Mouse (Mus musculus) intestine, postnatal 0 days (tissue): ENCODE results near the gene Itga3. TPM values are rescaled to one million over a fixed set of nuclear protein-coding genes. Genes with fewer than 3 reads are reported as not detected.

ENCODE experiments used
- ATAC-seq: fragments of 200-750 bp; cut with Nextera tagmentation; 2 replicates; pipeline ENCODE4 v1.8.0; 2017; ENCODE audit warnings: mild to moderate bottlenecking, moderate TSS enrichment, moderate library complexity
- H3K27ac ChIP-seq: fragments of 300-500 bp; sonication (generic); 2 replicates; pipeline ENCODE4 v1.5.1; 2014; ENCODE audit warnings: mild to moderate bottlenecking, low read depth, low read length, moderate library complexity
- H3K27me3 ChIP-seq: fragments of 300-500 bp; sonication (generic); replicated peaks from 2 replicates; pipeline ENCODE4 v1.6.1; 2014; ENCODE audit warnings: low read length, mixed read lengths; ENCODE audit not compliant: control insufficient read depth, insufficient read depth
- H3K36me3 ChIP-seq: fragments of 300-500 bp; sonication (generic); 2 replicates; pipeline ENCODE4 v1.6.1; 2014; ENCODE audit warnings: mild to moderate bottlenecking, moderate library complexity; ENCODE audit not compliant: control insufficient read depth, insufficient read depth
- H3K4me1 ChIP-seq: fragments of 300-500 bp; sonication (generic); replicated peaks from 2 replicates; pipeline ENCODE4 v1.6.1; 2014; ENCODE audit warnings: antibody characterized with exemption, low read length, mixed read lengths; ENCODE audit not compliant: control insufficient read depth, insufficient read depth
- H3K4me2 ChIP-seq: fragments of 300-500 bp; sonication (generic); replicated peaks from 2 replicates; pipeline ENCODE4 v1.6.1; 2014; ENCODE audit warnings: low read depth, mild to moderate bottlenecking, moderate library complexity
- H3K4me3 ChIP-seq: fragments of 300-500 bp; sonication (generic); 2 replicates; pipeline ENCODE4 v1.5.1; 2014; ENCODE audit warnings: low read depth, low read length
- H3K9ac ChIP-seq: fragments of 300-500 bp; sonication (generic); 2 replicates; pipeline ENCODE4 v1.6.1; 2014; ENCODE audit warnings: mild to moderate bottlenecking, low read depth, low read length
- H3K9me3 ChIP-seq: fragments of 300-500 bp; sonication (generic); 2 replicates; pipeline ENCODE4 v1.6.1; 2016; ENCODE audit warnings: mixed run types; ENCODE audit not compliant: control insufficient read depth
- CTCF ChIP-seq: sonication (generic); IDR thresholded peaks from 2 replicates; pipeline ENCODE4 v1.5.1; 2016; ENCODE audit warnings: low read depth, mild to moderate bottlenecking, control low read depth, antibody characterized with exemption, moderate library complexity
- WGBS: fragments of 180-500 bp; shearing (Covaris S2); extraction: QIAGEN DNeasy Blood & Tissue Kit; methylation state at CpG from one replicate; pipeline ENCODE4 v1.1.7; 2014; 5-methylcytosine and 5-hydroxymethylcytosine counted together
- polyA plus RNA-seq: library from polyadenylated mRNA; unstranded; fragments of >200 nt; fragmentation: Nextera tagmentation; extraction: Ambion mirVana; gene quantifications from 2 replicates; pipeline ENCODE4 v1.2.1, GENCODE M21; 2015

Gene Itga3
- polyA plus RNA-seq, 1 experiment from 2014 or later = 51.3 TPM

GRCm38 (mm10) chr11:95033617-95034016, 43.0 kb downstream of the Itga3 start:
- Histone ChIP-seq H3K36me3 (peaks cover 53% of the 10 kb centered on the region), H3K4me2 (0 out of 2 replicates have a peak overlapping the region, but pooled peaks have one; percentile 1), H3K9ac (no peak overlapping the region), H3K4me3 (no peak overlapping the region), H3K27ac (no peak overlapping the region), H3K27me3 (no peaks in the 10 kb centered on the region), H3K4me1 (no peaks in the 10 kb centered on the region), H3K9me3 (no peaks in the 10 kb centered on the region)
- no peak for TF ChIP-seq CTCF
- WGBS = 37% methylated on average over 14 of the region's 14 CpGs
- ATAC-seq = no peak

- no peak overlapping the region for H3K27ac ChIP-seq
- peaks cover 59% of the 10 kb centered on the region for H3K36me3 ChIP-seq
- no peak overlapping the region for H3K9ac ChIP-seq
- H3K4me2 ChIP-seq = no peak overlapping the region
- no peak for TF ChIP-seq CTCF
- peak; percentile 19; the same call in 1 of the 2 replicates for ATAC-seq
- 22% methylated on average over 6 of the region's 6 CpGs for WGBS
- H3K4me3 ChIP-seq = no peak overlapping the region
- H3K9me3 ChIP-seq = no peaks in the 10 kb centered on the region
- H3K27me3 ChIP-seq = no peaks in the 10 kb centered on the region
- no peaks in the 10 kb centered on the region for H3K4me1 ChIP-seq
These were observed 43.7 kb downstream of the Itga3 start for GRCm38 (mm10) chr11:95032945-95033344.

- H3K27ac ChIP-seq = no peak overlapping the region
- no peaks in the 10 kb centered on the region for H3K4me1 ChIP-seq
- peaks cover 58% of the 10 kb centered on the region for H3K36me3 ChIP-seq
- H3K27me3 ChIP-seq = no peaks in the 10 kb centered on the region
- no peaks in the 10 kb centered on the region for H3K9me3 ChIP-seq
- H3K9ac ChIP-seq = no peak overlapping the region
- ATAC-seq = no peak
- no peak overlapping the region for H3K4me2 ChIP-seq
- WGBS = 60% methylated on average over 13 of the region's 13 CpGs
- no peak for TF ChIP-seq CTCF
- no peak overlapping the region for H3K4me3 ChIP-seq
These were observed 48.6 kb downstream of the Itga3 start for GRCm38 (mm10) chr11:95027850-95028470.

GRCm38 (mm10) chr11:95026849-95027248, 49.8 kb downstream of the Itga3 start:
- no peak overlapping the region for H3K4me3 ChIP-seq
- no peak overlapping the region for H3K4me2 ChIP-seq
- TF ChIP-seq CTCF = no peak
- peaks cover 64% of the 10 kb centered on the region for H3K36me3 ChIP-seq
- ATAC-seq = no peak
- no peaks in the 10 kb centered on the region for H3K9me3 ChIP-seq
- no peaks in the 10 kb centered on the region for H3K4me1 ChIP-seq
- H3K9ac ChIP-seq = no peak overlapping the region
- no peaks in the 10 kb centered on the region for H3K27me3 ChIP-seq
- H3K27ac ChIP-seq = no peak overlapping the region
- 85% methylated on average over 6 of the region's 6 CpGs for WGBS

GRCm38 (mm10) chr11:95026090-95026542, 50.5 kb downstream of the Itga3 start:
- H3K27ac ChIP-seq = no peak overlapping the region
- WGBS = 67% methylated on average over 6 of the region's 6 CpGs
- H3K9me3 ChIP-seq = no peaks in the 10 kb centered on the region
- TF ChIP-seq CTCF = no peak
- H3K36me3 ChIP-seq = peaks cover 56% of the 10 kb centered on the region
- no peaks in the 10 kb centered on the region for H3K4me1 ChIP-seq
- no peak overlapping the region for H3K4me3 ChIP-seq
- no peak for ATAC-seq
- no peaks in the 10 kb centered on the region for H3K27me3 ChIP-seq
- H3K4me2 ChIP-seq = no peak overlapping the region
- no peak overlapping the region for H3K9ac ChIP-seq

GRCm38 (mm10) chr11:95025227-95026012, 51.2 kb downstream of the Itga3 start:
- Histone ChIP-seq H3K36me3 (peaks cover 55% of the 10 kb centered on the region), H3K27me3 (no peaks in the 10 kb centered on the region), H3K4me3 (no peak overlapping the region), H3K9me3 (no peaks in the 10 kb centered on the region), H3K4me1 (no peaks in the 10 kb centered on the region), H3K9ac (no peak overlapping the region), H3K4me2 (no peak overlapping the region), H3K27ac (no peak overlapping the region)
- no peak for TF ChIP-seq CTCF
- WGBS = 74% methylated on average over 11 of the region's 11 CpGs
- no peak for ATAC-seq
